Mouse (Mus musculus): Measurements from ENCODE around the gene Ces2a. TPM values are rescaled to one million over a fixed set of nuclear protein-coding genes. Genes with fewer than 3 reads are reported as not detected.

The Ces2a gene
- polyA plus RNA-seq, 1 experiment from 2014 or later = not detected

GRCm38 (mm10) chr8:104752818-104753217 is 19.0 kb downstream of the Ces2a start:
- ATAC-seq (ENCODE audit: insufficient read depth, low FRiP score, low TSS enrichment) (no peak), DNase-seq (ENCODE audit: low spot score) (no peak)
- Histone ChIP-seq H3K9me3 (ENCODE audit: control insufficient read depth, low read length) (no peaks in the 10 kb centered on the region), H3K36me3 (ENCODE audit: control insufficient read depth, insufficient read depth, low read length) (no peaks in the 10 kb centered on the region), H3K9ac (ENCODE audit: low read length) (no peak overlapping the region), H3K4me2 (ENCODE audit: low read depth) (no peak overlapping the region), H3K4me1 (ENCODE audit: control insufficient read depth, insufficient read depth, low read length) (no peaks in the 10 kb centered on the region), H3K4me3 (ENCODE audit: low read depth, low read length) (no peak overlapping the region), H3K27ac (ENCODE audit: low read depth, low read length) (no peak overlapping the region), H3K27me3 (ENCODE audit: control insufficient read depth, insufficient read depth, low read length) (no peaks in the 10 kb centered on the region)
- 68% methylated on average over 1 of the region's 1 CpGs for WGBS

GRCm38 (mm10) chr8:104757621-104758020 is 23.8 kb downstream of the Ces2a start:
- Histone ChIP-seq H3K27me3 (ENCODE audit: control insufficient read depth, insufficient read depth, low read length) (no peaks in the 10 kb centered on the region), H3K36me3 (ENCODE audit: control insufficient read depth, insufficient read depth, low read length) (no peaks in the 10 kb centered on the region), H3K4me3 (ENCODE audit: low read depth, low read length) (no peak overlapping the region), H3K4me1 (ENCODE audit: control insufficient read depth, insufficient read depth, low read length) (no peaks in the 10 kb centered on the region), H3K27ac (ENCODE audit: low read depth, low read length) (no peak overlapping the region), H3K9me3 (ENCODE audit: control insufficient read depth, low read length) (no peaks in the 10 kb centered on the region), H3K4me2 (ENCODE audit: low read depth) (no peak overlapping the region), H3K9ac (ENCODE audit: low read length) (no peak overlapping the region)
- DNase-seq (ENCODE audit: low spot score) = no peak
- 53% methylated on average over 1 of the region's 1 CpGs for WGBS
- ATAC-seq (ENCODE audit: insufficient read depth, low FRiP score, low TSS enrichment) = no peak

GRCm38 (mm10) chr8:104758209-104758608 is 24.4 kb downstream of the Ces2a start:
- no peaks in the 10 kb centered on the region for H3K4me1 ChIP-seq (ENCODE audit: control insufficient read depth, insufficient read depth, low read length)
- H3K4me3 ChIP-seq (ENCODE audit: low read depth, low read length) = no peak overlapping the region
- no peaks in the 10 kb centered on the region for H3K9me3 ChIP-seq (ENCODE audit: control insufficient read depth, low read length)
- H3K36me3 ChIP-seq (ENCODE audit: control insufficient read depth, insufficient read depth, low read length) = no peaks in the 10 kb centered on the region
- H3K27me3 ChIP-seq (ENCODE audit: control insufficient read depth, insufficient read depth, low read length) = no peaks in the 10 kb centered on the region
- H3K27ac ChIP-seq (ENCODE audit: low read depth, low read length) = no peak overlapping the region
- WGBS = 91% methylated on average over 2 of the region's 2 CpGs
- H3K4me2 ChIP-seq (ENCODE audit: low read depth) = no peak overlapping the region
- ATAC-seq (ENCODE audit: insufficient read depth, low FRiP score, low TSS enrichment) (no peak), DNase-seq (ENCODE audit: low spot score) (no peak)
- H3K9ac ChIP-seq (ENCODE audit: low read length) = no peak overlapping the region

GRCm38 (mm10) chr8:104761126-104761525 is 27.3 kb downstream of the Ces2a start:
- DNase-seq (ENCODE audit: low spot score) (no peak), ATAC-seq (ENCODE audit: insufficient read depth, low FRiP score, low TSS enrichment) (no peak)
- no peak overlapping the region for H3K4me2 ChIP-seq (ENCODE audit: low read depth)
- H3K36me3 ChIP-seq (ENCODE audit: control insufficient read depth, insufficient read depth, low read length) = no peaks in the 10 kb centered on the region
- H3K27ac ChIP-seq (ENCODE audit: low read depth, low read length) = no peak overlapping the region
- no peaks in the 10 kb centered on the region for H3K27me3 ChIP-seq (ENCODE audit: control insufficient read depth, insufficient read depth, low read length)
- no peak overlapping the region for H3K4me3 ChIP-seq (ENCODE audit: low read depth, low read length)
- no peak overlapping the region for H3K9ac ChIP-seq (ENCODE audit: low read length)
- H3K9me3 ChIP-seq (ENCODE audit: control insufficient read depth, low read length) = no peaks in the 10 kb centered on the region
- 86% methylated on average over 4 of the region's 4 CpGs for WGBS
- no peaks in the 10 kb centered on the region for H3K4me1 ChIP-seq (ENCODE audit: control insufficient read depth, insufficient read depth, low read length)

- Histone ChIP-seq H3K9me3 (ENCODE audit: control insufficient read depth, low read length) (no peaks in the 10 kb centered on the region), H3K4me2 (ENCODE audit: low read depth) (no peak overlapping the region), H3K36me3 (ENCODE audit: control insufficient read depth, insufficient read depth, low read length) (no peaks in the 10 kb centered on the region), H3K9ac (ENCODE audit: low read length) (no peak overlapping the region), H3K4me1 (ENCODE audit: control insufficient read depth, insufficient read depth, low read length) (no peaks in the 10 kb centered on the region), H3K4me3 (ENCODE audit: low read depth, low read length) (no peak overlapping the region), H3K27me3 (ENCODE audit: control insufficient read depth, insufficient read depth, low read length) (no peaks in the 10 kb centered on the region), H3K27ac (ENCODE audit: low read depth, low read length) (no peak overlapping the region)
- 71% methylated on average over 4 of the region's 4 CpGs for WGBS
- DNase-seq (ENCODE audit: low spot score) = no peak
- ATAC-seq (ENCODE audit: insufficient read depth, low FRiP score, low TSS enrichment) = no peak
These were observed 32.7 kb downstream of the Ces2a start for GRCm38 (mm10) chr8:104766485-104766884.

- Histone ChIP-seq H3K4me1 (ENCODE audit: control insufficient read depth, insufficient read depth, low read length) (no peaks in the 10 kb centered on the region), H3K9ac (ENCODE audit: low read length) (no peak overlapping the region), H3K36me3 (ENCODE audit: control insufficient read depth, insufficient read depth, low read length) (no peaks in the 10 kb centered on the region), H3K27ac (ENCODE audit: low read depth, low read length) (no peak overlapping the region), H3K27me3 (ENCODE audit: control insufficient read depth, insufficient read depth, low read length) (no peaks in the 10 kb centered on the region), H3K9me3 (ENCODE audit: control insufficient read depth, low read length) (no peaks in the 10 kb centered on the region), H3K4me2 (ENCODE audit: low read depth) (no peak overlapping the region), H3K4me3 (ENCODE audit: low read depth, low read length) (no peak overlapping the region)
- DNase-seq (ENCODE audit: low spot score) = no peak
- 86% methylated on average over 3 of the region's 3 CpGs for WGBS
- no peak for ATAC-seq (ENCODE audit: insufficient read depth, low FRiP score, low TSS enrichment)
These were observed 36.6 kb downstream of the Ces2a start for GRCm38 (mm10) chr8:104770365-104770764.

GRCm38 (mm10) chr8:104787049-104787448 is 53.2 kb downstream of the Ces2a start:
- no peak overlapping the region for H3K9ac ChIP-seq (ENCODE audit: low read length)
- ATAC-seq (ENCODE audit: insufficient read depth, low FRiP score, low TSS enrichment) = no peak
- no peaks in the 10 kb centered on the region for H3K27me3 ChIP-seq (ENCODE audit: control insufficient read depth, insufficient read depth, low read length)
- no peaks in the 10 kb centered on the region for H3K9me3 ChIP-seq (ENCODE audit: control insufficient read depth, low read length)
- H3K4me1 ChIP-seq (ENCODE audit: control insufficient read depth, insufficient read depth, low read length) = no peaks in the 10 kb centered on the region
- no peak for DNase-seq (ENCODE audit: low spot score)
- WGBS = 62% methylated on average over 1 of the region's 1 CpGs
- no peak overlapping the region for H3K4me2 ChIP-seq (ENCODE audit: low read depth)
- H3K36me3 ChIP-seq (ENCODE audit: control insufficient read depth, insufficient read depth, low read length) = no peaks in the 10 kb centered on the region
- no peak overlapping the region for H3K27ac ChIP-seq (ENCODE audit: low read depth, low read length)
- no peak overlapping the region for H3K4me3 ChIP-seq (ENCODE audit: low read depth, low read length)

- DNase-seq (ENCODE audit: low spot score) = no peak
- H3K9me3 ChIP-seq (ENCODE audit: control insufficient read depth, low read length) = no peaks in the 10 kb centered on the region
- no peaks in the 10 kb centered on the region for H3K27me3 ChIP-seq (ENCODE audit: control insufficient read depth, insufficient read depth, low read length)
- H3K4me1 ChIP-seq (ENCODE audit: control insufficient read depth, insufficient read depth, low read length) = no peaks in the 10 kb centered on the region
- H3K4me3 ChIP-seq (ENCODE audit: low read depth, low read length) = no peak overlapping the region
- H3K4me2 ChIP-seq (ENCODE audit: low read depth) = no peak overlapping the region
- H3K36me3 ChIP-seq (ENCODE audit: control insufficient read depth, insufficient read depth, low read length) = no peaks in the 10 kb centered on the region
- H3K27ac ChIP-seq (ENCODE audit: low read depth, low read length) = no peak overlapping the region
- ATAC-seq (ENCODE audit: insufficient read depth, low FRiP score, low TSS enrichment) = no peak
- 83% methylated on average over 2 of the region's 2 CpGs for WGBS
- H3K9ac ChIP-seq (ENCODE audit: low read length) = no peak overlapping the region
These were observed 55.1 kb downstream of the Ces2a start for GRCm38 (mm10) chr8:104788929-104789328.

- WGBS = 77% methylated on average over 3 of the region's 3 CpGs
These were observed 56.3 kb downstream of the Ces2a start for GRCm38 (mm10) chr8:104789886-104790680.

More at GRCm38 (mm10) chr8:104789886-104790680, 56.3 kb downstream of the Ces2a start:
- DNase-seq (ENCODE audit: low spot score) (no peak), ATAC-seq (ENCODE audit: insufficient read depth, low FRiP score, low TSS enrichment) (no peak)
- Histone ChIP-seq H3K27me3 (ENCODE audit: control insufficient read depth, insufficient read depth, low read length) (no peaks in the 10 kb centered on the region), H3K27ac (ENCODE audit: low read depth, low read length) (no peak overlapping the region), H3K9ac (ENCODE audit: low read length) (no peak overlapping the region), H3K36me3 (ENCODE audit: control insufficient read depth, insufficient read depth, low read length) (no peaks in the 10 kb centered on the region), H3K4me1 (ENCODE audit: control insufficient read depth, insufficient read depth, low read length) (no peaks in the 10 kb centered on the region), H3K4me3 (ENCODE audit: low read depth, low read length) (no peak overlapping the region), H3K9me3 (ENCODE audit: control insufficient read depth, low read length) (no peaks in the 10 kb centered on the region), H3K4me2 (ENCODE audit: low read depth) (no peak overlapping the region)

Data from neural tube, embryonic 11.5 days (tissue).